18 mouse cellular contexts compared by ENCODE assay signal in genomic region chr16:14893864-14894263, GRCm38 (mm10). TPM values are rescaled to one million over a fixed set of nuclear protein-coding genes. Genes with fewer than 3 reads are reported as not detected.
DNase-seq lines count a peak whose midpoint lies in the region; ATAC-seq lines count a peak whose summit lies in the region.
"Had no signal": no experiment of that assay in that cellular context is flagged by ENCODE, and none has a peak within 500 bp of the region (broad histone marks: within the 10 kb centered on the region; RNA-seq: fewer than 3 reads in every experiment).

No protein-coding gene starts in this region.

- H3K4me3 ChIP-seq in kidney, embryonic 15.5 days (replicated peaks) = no peak overlapping the region
- H3K4me3 ChIP-seq in lung, embryonic 16.5 days (ENCODE audit: low read length) = no peak overlapping the region
- no peak overlapping the region for H3K4me3 ChIP-seq in limb, embryonic 13.5 days
- H3K4me3 ChIP-seq: forebrain, embryonic 15.5 days; gastrocnemius, adult 2 months; midbrain, embryonic 12.5 days had no signal

- H3K4me1 ChIP-seq in kidney, embryonic 15.5 days = peaks cover 7% of the 10 kb centered on the region; the same call in 1 of the 2 replicates
- peaks cover 7% of the 10 kb centered on the region for H3K4me1 ChIP-seq in lung, embryonic 16.5 days (replicated peaks; ENCODE audit: control insufficient read depth, insufficient read depth, low read length)
- H3K4me1 ChIP-seq in limb, embryonic 13.5 days = peaks cover 22% of the 10 kb centered on the region
- H3K4me1 ChIP-seq: forebrain, embryonic 15.5 days; midbrain, embryonic 12.5 days had no signal

- ATAC-seq in kidney, embryonic 15.5 days (replicated peaks; ENCODE audit: low FRiP score) = no peak
- no peak for ATAC-seq in lung, embryonic 16.5 days (ENCODE audit: low read depth)
- peak; percentile 84 for ATAC-seq in limb, embryonic 13.5 days (ENCODE audit: low FRiP score, low read depth)
- ATAC-seq: activated CD4-positive, CD25-positive, alpha-beta regulatory T cell, adult 4 months; forebrain, embryonic 15.5 days; hindbrain, postnatal 0 days; Patski had no signal

- H3K27ac ChIP-seq in kidney, embryonic 15.5 days = peak overlapping the region; percentile 81
- peak overlapping the region; percentile 74 for H3K27ac ChIP-seq in lung, embryonic 16.5 days (ENCODE audit: low read length)
- peak overlapping the region; percentile 75 for H3K27ac ChIP-seq in limb, embryonic 13.5 days
- H3K27ac ChIP-seq: forebrain, embryonic 15.5 days; gastrocnemius, adult 2 months; hindbrain, postnatal 0 days; midbrain, embryonic 12.5 days had no signal

- no peaks in the 10 kb centered on the region for H3K9me3 ChIP-seq in kidney, embryonic 15.5 days (replicated peaks)
- H3K9me3 ChIP-seq in lung, embryonic 16.5 days (ENCODE audit: control insufficient read depth, low read length) = no peaks in the 10 kb centered on the region
- H3K9me3 ChIP-seq in limb, embryonic 13.5 days = no peaks in the 10 kb centered on the region
- H3K9me3 ChIP-seq: forebrain, embryonic 15.5 days; midbrain, embryonic 12.5 days had no signal

- H3K4me2 ChIP-seq in kidney, embryonic 15.5 days = no peak overlapping the region
- H3K4me2 ChIP-seq in lung, embryonic 16.5 days (ENCODE audit: low read depth, low read length) = no peak overlapping the region
- no peak overlapping the region for H3K4me2 ChIP-seq in limb, embryonic 13.5 days (replicated peaks)
- H3K4me2 ChIP-seq: forebrain, embryonic 15.5 days; midbrain, embryonic 12.5 days had no signal

- no peaks in the 10 kb centered on the region for H3K36me3 ChIP-seq in kidney, embryonic 15.5 days
- H3K36me3 ChIP-seq in lung, embryonic 16.5 days (ENCODE audit: control insufficient read depth, insufficient read depth, low read length) = no peaks in the 10 kb centered on the region
- no peaks in the 10 kb centered on the region for H3K36me3 ChIP-seq in limb, embryonic 13.5 days
- H3K36me3 ChIP-seq: forebrain, embryonic 15.5 days; midbrain, embryonic 12.5 days had no signal

- H3K9ac ChIP-seq in kidney, embryonic 15.5 days = no peak overlapping the region
- no peak overlapping the region for H3K9ac ChIP-seq in lung, embryonic 16.5 days (ENCODE audit: low read length)
- no peak overlapping the region for H3K9ac ChIP-seq in limb, embryonic 13.5 days
- H3K9ac ChIP-seq: forebrain, embryonic 15.5 days; midbrain, embryonic 12.5 days had no signal

- 52% methylated on average over 4 of the region's 4 CpGs for WGBS in kidney, embryonic 15.5 days
- WGBS in lung, embryonic 16.5 days = 31% methylated on average over 4 of the region's 4 CpGs
- 22% methylated on average over 4 of the region's 4 CpGs for WGBS in limb, embryonic 13.5 days

- DNase-seq in kidney, adult 11 months = no peak
- DNase-seq in lung, postnatal 4 days = no peak
- no peak for DNase-seq in heart, adult 9 months (ENCODE audit: low spot score in 2 of 2)
- no peak for DNase-seq in cerebellum, postnatal 10 days
- DNase-seq: adrenal gland, postnatal 25 days; B cell, adult 2 months; cerebellum, adult 9-10 months; gastrocnemius, adult 2 months; heart, adult 11 months; thymus, adult 2 months had no signal

- no peaks in the 10 kb centered on the region for H3K27me3 ChIP-seq in kidney, embryonic 15.5 days
- H3K27me3 ChIP-seq in lung, embryonic 16.5 days (ENCODE audit: control insufficient read depth, insufficient read depth, low read depth, low read length) = no peaks in the 10 kb centered on the region
- H3K27me3 ChIP-seq in limb, embryonic 13.5 days = no peaks in the 10 kb centered on the region
- H3K27me3 ChIP-seq: forebrain, embryonic 15.5 days; midbrain, embryonic 12.5 days; Patski had no signal

RNA-seq across cellular contexts. Expression of gene Efcab1, which starts 12.5 kb away (rescaled TPM):
- 2.8 and 4.3 TPM in 2 replicates for polyA plus RNA-seq in kidney, embryonic 15.5 days (2015; fragmentation: Nextera tagmentation; extraction: Ambion mirVana)
- 13.0 TPM in 2 replicates for polyA plus RNA-seq in lung, embryonic 16.5 days (2015; fragmentation: Nextera tagmentation; extraction: Ambion mirVana)
- polyA plus RNA-seq in limb, embryonic 13.5 days (2015; fragmentation: Nextera tagmentation; extraction: Ambion mirVana) = 13.6 and 14.5 TPM in 2 replicates
- polyA plus RNA-seq: activated CD4-positive, CD25-positive, alpha-beta regulatory T cell, adult 4 months had no signal
